In genomic region chr13:85437009-85437408, GRCm38 (mm10) we compare ENCODE assay signal across 22 mouse cellular contexts.
DNase-seq lines count a peak whose midpoint lies in the region; ATAC-seq and TF ChIP-seq lines count a peak whose summit lies in the region.
"Had no signal": no experiment of that assay in that cellular context is flagged by ENCODE, and none has a peak within 500 bp of the region (broad histone marks: within the 10 kb centered on the region; RNA-seq: fewer than 3 reads in every experiment).

No protein-coding gene starts in this region.

- DNase-seq in forebrain, postnatal 0 days: peak; percentile 14
- no peak for DNase-seq in heart, postnatal 25 days (ENCODE audit: low spot score)
- DNase-seq in layer of hippocampus, adult 11-12 months (ENCODE audit: low spot score): peak; percentile 46
- DNase-seq in layer of hippocampus, postnatal 10 days (ENCODE audit: low spot score in 2 of 2): no peak
- DNase-seq in brain, adult 2 months (ENCODE audit: low read depth, low spot score): peak; percentile 62
- DNase-seq: adrenal gland, postnatal 14 days; cerebellum, adult 18-20 months; cerebellum, adult 9-11 months; cerebellum, postnatal 36 days; gastrocnemius, adult 2 months; gastrocnemius, postnatal 25 days; heart, adult 11 months; kidney, adult 2 months had no signal

- no peaks in the 10 kb centered on the region for H3K27me3 ChIP-seq in forebrain, postnatal 0 days (ENCODE audit: insufficient read depth, low read length)
- no peaks in the 10 kb centered on the region for H3K27me3 ChIP-seq in forebrain, embryonic 12.5 days
- no peaks in the 10 kb centered on the region for H3K27me3 ChIP-seq in heart, embryonic 13.5 days (replicated peaks)
- no peaks in the 10 kb centered on the region for H3K27me3 ChIP-seq in midbrain, embryonic 13.5 days
- H3K27me3 ChIP-seq: embryonic facial prominence, embryonic 13.5 days; forebrain, embryonic 13.5 days; hindbrain, embryonic 15.5 days; Patski had no signal

- no peak for ATAC-seq in forebrain, postnatal 0 days
- ATAC-seq in forebrain, embryonic 12.5 days (ENCODE audit: low FRiP score): no peak
- ATAC-seq in heart, embryonic 13.5 days (ENCODE audit: extremely low read depth, insufficient number of reproducible peaks, low FRiP score, low TSS enrichment): no peak
- ATAC-seq in midbrain, embryonic 13.5 days: no peak
- ATAC-seq: activated CD4-positive, CD25-positive, alpha-beta regulatory T cell, adult 4 months; forebrain, embryonic 13.5 days; intestine, embryonic 16.5 days; Patski had no signal

- no peaks in the 10 kb centered on the region for H3K36me3 ChIP-seq in forebrain, postnatal 0 days (ENCODE audit: insufficient read depth)
- H3K36me3 ChIP-seq in forebrain, embryonic 12.5 days (replicated peaks): no peaks in the 10 kb centered on the region
- H3K36me3 ChIP-seq in heart, embryonic 13.5 days: no peaks in the 10 kb centered on the region
- H3K36me3 ChIP-seq in midbrain, embryonic 13.5 days: no peaks in the 10 kb centered on the region
- H3K36me3 ChIP-seq: embryonic facial prominence, embryonic 13.5 days; hindbrain, embryonic 15.5 days had no signal

- intact Hi-C loops in heart, postnatal 25 days (cut with DNase I): no loop called here

- H3K9ac ChIP-seq in forebrain, postnatal 0 days: no peak overlapping the region
- H3K9ac ChIP-seq in forebrain, embryonic 12.5 days: no peak overlapping the region
- H3K9ac ChIP-seq in heart, embryonic 13.5 days: no peak overlapping the region
- H3K9ac ChIP-seq in midbrain, embryonic 13.5 days (replicated peaks): no peak overlapping the region
- H3K9ac ChIP-seq: embryonic facial prominence, embryonic 13.5 days; forebrain, embryonic 13.5 days; hindbrain, embryonic 15.5 days had no signal

- WGBS in forebrain, postnatal 0 days: 63% methylated on average over 4 of the region's 4 CpGs
- WGBS in forebrain, embryonic 12.5 days: 85% methylated on average over 4 of the region's 4 CpGs
- WGBS in heart, embryonic 13.5 days: 79% methylated on average over 4 of the region's 4 CpGs
- WGBS in midbrain, embryonic 13.5 days: 94% methylated on average over 4 of the region's 4 CpGs

- H3K4me2 ChIP-seq in forebrain, postnatal 0 days (ENCODE audit: low read depth): no peak overlapping the region
- H3K4me2 ChIP-seq in forebrain, embryonic 12.5 days: no peak overlapping the region
- H3K4me2 ChIP-seq in heart, embryonic 13.5 days: no peak overlapping the region
- no peak overlapping the region for H3K4me2 ChIP-seq in midbrain, embryonic 13.5 days (replicated peaks)
- H3K4me2 ChIP-seq: embryonic facial prominence, embryonic 13.5 days; forebrain, embryonic 13.5 days; hindbrain, embryonic 15.5 days had no signal

- no peak for TF ChIP-seq CTCF in forebrain, postnatal 0 days (IDR thresholded peaks at IDR 0.05; ENCODE audit: low read depth)

- no peak overlapping the region for H3K27ac ChIP-seq in forebrain, postnatal 0 days (ENCODE audit: low read depth, low read length)
- no peak overlapping the region for H3K27ac ChIP-seq in forebrain, embryonic 12.5 days
- H3K27ac ChIP-seq in heart, embryonic 13.5 days (replicated peaks): peak overlapping the region; percentile 70; the same call in 1 of the 2 replicates
- H3K27ac ChIP-seq in midbrain, embryonic 13.5 days: no peak overlapping the region
- H3K27ac ChIP-seq: embryonic facial prominence, embryonic 13.5 days; forebrain, embryonic 13.5 days; gastrocnemius, adult 2 months; hindbrain, embryonic 15.5 days had no signal

- no peaks in the 10 kb centered on the region for H3K4me1 ChIP-seq in forebrain, postnatal 0 days (ENCODE audit: insufficient read depth)
- no peaks in the 10 kb centered on the region for H3K4me1 ChIP-seq in forebrain, embryonic 12.5 days
- peaks cover 24% of the 10 kb centered on the region for H3K4me1 ChIP-seq in heart, embryonic 13.5 days
- H3K4me1 ChIP-seq in midbrain, embryonic 13.5 days (replicated peaks): no peaks in the 10 kb centered on the region
- H3K4me1 ChIP-seq: embryonic facial prominence, embryonic 13.5 days; forebrain, embryonic 13.5 days; hindbrain, embryonic 15.5 days had no signal

- H3K4me3 ChIP-seq in forebrain, postnatal 0 days (ENCODE audit: low read depth, low read length): no peak overlapping the region
- H3K4me3 ChIP-seq in forebrain, embryonic 12.5 days (replicated peaks): no peak overlapping the region
- no peak overlapping the region for H3K4me3 ChIP-seq in heart, embryonic 13.5 days
- H3K4me3 ChIP-seq in midbrain, embryonic 13.5 days (replicated peaks): no peak overlapping the region
- H3K4me3 ChIP-seq: embryonic facial prominence, embryonic 13.5 days; forebrain, embryonic 13.5 days; gastrocnemius, adult 2 months; hindbrain, embryonic 15.5 days had no signal

- H3K9me3 ChIP-seq in forebrain, postnatal 0 days (ENCODE audit: low read length): no peaks in the 10 kb centered on the region
- no peaks in the 10 kb centered on the region for H3K9me3 ChIP-seq in forebrain, embryonic 12.5 days
- H3K9me3 ChIP-seq in heart, embryonic 13.5 days: no peaks in the 10 kb centered on the region
- H3K9me3 ChIP-seq in midbrain, embryonic 13.5 days: no peaks in the 10 kb centered on the region
- H3K9me3 ChIP-seq: embryonic facial prominence, embryonic 13.5 days; forebrain, embryonic 13.5 days; hindbrain, embryonic 15.5 days had no signal

Comparison
In these comparisons a context has a peak if more than half of its experiments do, and no peak if none do; other contexts are left out.
1. DNase-seq: peak in forebrain, postnatal 0 days (single experiment), layer of hippocampus, adult 11-12 months (single experiment) and brain, adult 2 months (single experiment); none in heart, postnatal 25 days (single experiment) and layer of hippocampus, postnatal 10 days (0 of 2).